Mouse (Mus musculus) small intestine, adult 2 months (tissue): Measurements from ENCODE around the gene Emc3.

ENCODE experiments used
- CTCF ChIP-seq: fragments of 200-500 bp; IDR thresholded peaks from 2 replicates; pipeline ENCODE4 v1.5.1; 2012; ENCODE audit warnings: low read depth, mild to moderate bottlenecking, control low read depth, inconsistent platforms, low read length, moderate library complexity, mixed read lengths; ENCODE audit not compliant: insufficient replicate concordance, insufficient read length; ENCODE audit errors: extremely low read depth
- POLR2A ChIP-seq: fragments of 200-500 bp; IDR thresholded peaks from 2 replicates; pipeline ENCODE4 v1.6.1; 2012; ENCODE audit warnings: low read depth, mild to moderate bottlenecking, control low read depth, inconsistent platforms, low read length, moderate library complexity

- TF ChIP-seq CTCF (no peak), POLR2A (no peak)
These were observed 9.1 kb downstream of the Emc3 start for GRCm38 (mm10) chr6:113522310-113522709.
